ENCODE assay signal across 25 mouse cellular contexts in the genomic region with DNA sequence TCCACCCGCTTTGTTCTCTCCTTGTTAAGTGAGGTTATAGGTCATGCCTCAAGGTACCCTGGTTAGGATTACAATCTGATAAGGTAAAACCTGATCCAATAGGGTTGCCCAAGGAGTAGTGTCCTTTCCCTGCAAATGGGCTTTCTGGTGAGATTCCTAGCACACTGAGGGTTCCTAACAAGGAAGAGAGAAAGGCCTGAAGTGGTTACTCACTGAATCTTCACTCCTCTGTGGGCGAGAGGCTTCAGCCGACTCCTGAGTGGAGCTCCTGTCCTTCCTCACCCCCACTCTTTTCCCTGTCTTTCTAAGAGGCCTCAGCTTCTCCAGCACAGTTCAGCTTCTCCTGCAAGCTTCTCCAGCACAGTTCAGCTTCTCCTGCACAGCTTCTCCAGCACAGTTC. TPM values are rescaled to one million over a fixed set of nuclear protein-coding genes. Genes with fewer than 3 reads are reported as not detected.
DNase-seq lines count a peak whose midpoint lies in the region; ATAC-seq and TF ChIP-seq lines count a peak whose summit lies in the region.
"Had no signal": no experiment of that assay in that cellular context is flagged by ENCODE, and none has a peak within 500 bp of the region (broad histone marks: within the 10 kb centered on the region; RNA-seq: fewer than 3 reads in every experiment).

No protein-coding gene starts in this region.

- intact Hi-C loops in heart, postnatal 10 days (cut with DNase I): no loop called here

- H3K4me1 ChIP-seq in hindbrain, embryonic 13.5 days (replicated peaks): no peaks in the 10 kb centered on the region
- H3K4me1 ChIP-seq: embryonic facial prominence, embryonic 13.5 days; embryonic facial prominence, embryonic 15.5 days; forebrain, embryonic 12.5 days had no signal

- no peak for TF ChIP-seq CTCF in C2C12 (IDR thresholded peaks at IDR 0.05; ENCODE audit: control insufficient read depth, insufficient read depth, insufficient read length)
- TF ChIP-seq CTCF in Patski (IDR thresholded peaks at IDR 0.05): no peak

- ATAC-seq in frontal cortex, adult (ENCODE audit: low TSS enrichment): peak; percentile 45; the same call in 1 of the 2 replicates
- ATAC-seq in Patski: peak; percentile 90
- no peak for ATAC-seq in hindbrain, embryonic 13.5 days (ENCODE audit: low FRiP score)
- ATAC-seq: forebrain, embryonic 14.5 days; forebrain, embryonic 16.5 days had no signal

- no peaks in the 10 kb centered on the region for H3K36me3 ChIP-seq in C2C12 (ENCODE audit: control insufficient read depth, insufficient read depth)
- H3K36me3 ChIP-seq in hindbrain, embryonic 13.5 days: no peaks in the 10 kb centered on the region
- H3K36me3 ChIP-seq: embryonic facial prominence, embryonic 13.5 days; embryonic facial prominence, embryonic 15.5 days; forebrain, embryonic 10.5 days; forebrain, embryonic 12.5 days had no signal

- H3K27me3 ChIP-seq in C2C12 (ENCODE audit: control insufficient read depth, insufficient read depth, insufficient read length) (no peaks in the 10 kb centered on the region), Patski (no peaks in the 10 kb centered on the region)
- no peaks in the 10 kb centered on the region for H3K27me3 ChIP-seq in hindbrain, embryonic 13.5 days
- H3K27me3 ChIP-seq: embryonic facial prominence, embryonic 13.5 days; embryonic facial prominence, embryonic 15.5 days; forebrain, embryonic 12.5 days had no signal

- no peak overlapping the region for H3K4me2 ChIP-seq in hindbrain, embryonic 13.5 days
- H3K4me2 ChIP-seq: embryonic facial prominence, embryonic 13.5 days; embryonic facial prominence, embryonic 15.5 days; forebrain, embryonic 12.5 days had no signal

- no peak overlapping the region for H3K27ac ChIP-seq in hindbrain, embryonic 13.5 days
- H3K27ac ChIP-seq: embryonic facial prominence, embryonic 13.5 days; embryonic facial prominence, embryonic 15.5 days; forebrain, embryonic 10.5 days; forebrain, embryonic 12.5 days had no signal

- peak overlapping the region; percentile 30 for H3ac ChIP-seq in C2C12 (ENCODE audit: control insufficient read depth, insufficient read length, low read depth)

- 85% methylated on average over 3 of the region's 3 CpGs for WGBS in hindbrain, embryonic 13.5 days

- CTCF ChIA-PET in Patski (lab: Charles Lee): interaction anchor here (0.5 to 2.0 kb wide), 6 partner anchors 10 to 27 kb away, joined by 3 to 13 read pairs (median 4); no protein-coding TSS in a partner anchor

- H3K79me3 ChIP-seq in C2C12 (ENCODE audit: low read depth): no peaks in the 10 kb centered on the region

- H3K9me3 ChIP-seq in hindbrain, embryonic 13.5 days: no peaks in the 10 kb centered on the region
- H3K9me3 ChIP-seq: embryonic facial prominence, embryonic 13.5 days; embryonic facial prominence, embryonic 15.5 days; forebrain, embryonic 10.5 days; forebrain, embryonic 12.5 days had no signal

- H3K4me3 ChIP-seq in C2C12 (ENCODE audit: insufficient read depth, poor library complexity, severe bottlenecking): no peak overlapping the region
- H3K4me3 ChIP-seq in hindbrain, embryonic 13.5 days: no peak overlapping the region
- H3K4me3 ChIP-seq: embryonic facial prominence, embryonic 13.5 days; embryonic facial prominence, embryonic 15.5 days; erythroblast, embryonic 14.5 days; forebrain, embryonic 10.5 days; forebrain, embryonic 12.5 days had no signal

- no peaks in the 10 kb centered on the region for H3K79me2 ChIP-seq in C2C12 (ENCODE audit: control insufficient read depth, insufficient read depth)

- POLR2A ChIA-PET in Patski (lab: Charles Lee): no interaction called here

- no peak overlapping the region for H3K9ac ChIP-seq in hindbrain, embryonic 13.5 days
- H3K9ac ChIP-seq: embryonic facial prominence, embryonic 13.5 days; embryonic facial prominence, embryonic 15.5 days; forebrain, embryonic 12.5 days had no signal

- DNase-seq in frontal cortex, postnatal 10 days (ENCODE audit: low spot score in 2 of 2): no peak
- DNase-seq in Patski (ENCODE audit: low read depth, low spot score): no peak
- no peak for DNase-seq in heart, postnatal 10 days
- no peak for DNase-seq in ovary, postnatal 14 days (ENCODE audit: low spot score)
- DNase-seq: adrenal gland, adult 2 months; adrenal gland, postnatal 10 days; adrenal gland, postnatal 25 days; B cell, adult 2 months; cerebellum, adult 11 months; cerebellum, adult 18-20 months; cerebellum, adult 8-10 months; cerebellum, adult 9-11 months; cerebellum, postnatal 14 days; cerebellum, postnatal 36 days; embryo, embryonic 11 days had no signal

- in situ Hi-C loops in Patski (cut with MboI; ENCODE audit: low pct_unique_long_range_greater_than_20kb): no loop called here

TF ChIP-seq in C2C12, 6 proteins besides CTCF, POLR2A, EP300 and RAD21:
- TF ChIP-seq MYOD1 (IDR thresholded peaks at IDR 0.05; ENCODE audit: control insufficient read depth, insufficient read length, low read depth) (no peak), MAX (IDR thresholded peaks at IDR 0.05) (no peak), FOSL1 (IDR thresholded peaks at IDR 0.05; ENCODE audit: insufficient read depth, low read length, poor library complexity, severe bottlenecking) (no peak), MYOG (IDR thresholded peaks at IDR 0.05; ENCODE audit: control insufficient read depth, extremely low read depth, insufficient read length) (no peak), USF1 (IDR thresholded peaks at IDR 0.05; ENCODE audit: low read depth) (no peak), CEBPB (IDR thresholded peaks at IDR 0.05; ENCODE audit: low read depth) (no peak)

RNA-seq across cellular contexts. Expression of gene Ddx47, which starts 12.6 kb away (rescaled TPM):
- polyA plus RNA-seq in C2C12 (2012; fragmentation: generic; extraction: Trizol): 79.3 TPM
- 76.9 TPM for polyA plus RNA-seq in Patski (2021)
- total RNA-seq in heart, postnatal 10 days (2021): 10 to 100 TPM; 43.0 to 47.6 TPM
- polyA plus RNA-seq in hindbrain, embryonic 13.5 days (2015; fragmentation: Nextera tagmentation; extraction: Ambion mirVana): 78.4 and 84.6 TPM in 2 replicates

RNA-seq across cellular contexts. Expression of gene Apold1, which starts 17.3 kb away (rescaled TPM):
- polyA plus RNA-seq in C2C12 (2012; fragmentation: generic; extraction: Trizol) (0.05 TPM), Patski (2021) (0.23 TPM)
- 10 to 100 TPM; 15.9 to 24.3 TPM for total RNA-seq in heart, postnatal 10 days (2021)
- 3.2 and 3.8 TPM in 2 replicates for polyA plus RNA-seq in hindbrain, embryonic 13.5 days (2015; fragmentation: Nextera tagmentation; extraction: Ambion mirVana)
